Mouse (Mus musculus) small intestine, adult 2 months (tissue): ENCODE results near the gene Cyp3a13. TPM values are rescaled to one million over a fixed set of nuclear protein-coding genes. Genes with fewer than 3 reads are reported as not detected.

ENCODE experiments used
- polyA plus RNA-seq: library from polyadenylated mRNA; depleted of rRNA; stranded (reverse); fragments of >200 nt; gene quantifications from 2 replicates; pipeline ENCODE4 v1.2.3, GENCODE M21; 2012; rRNA removed

Gene Cyp3a13
- polyA plus RNA-seq, 1 experiment: 46.0 TPM

Other genes starting within 250 kb of the Cyp3a13 start
- gene Agfg2, start 236.9 kb downstream of the Cyp3a13 start, polyA plus RNA-seq: 6.1 and 11.6 TPM in 2 replicates
- 7.3 and 25.1 TPM in 2 replicates for gene Nyap1, start 180.0 kb downstream of the Cyp3a13 start, polyA plus RNA-seq
- gene Tsc22d4, start 175.9 kb downstream of the Cyp3a13 start, polyA plus RNA-seq: 72.9 and 209 TPM in 2 replicates
- 40.0 and 75.4 TPM in 2 replicates for gene Ppp1r35, start 142.8 kb downstream of the Cyp3a13 start, polyA plus RNA-seq
- 11.0 and 41.7 TPM in 2 replicates for gene Mepce, start 134.0 kb downstream of the Cyp3a13 start, polyA plus RNA-seq
- 0.25 and 0.39 TPM in 2 replicates for gene Zcwpw1, start 133.8 kb downstream of the Cyp3a13 start, polyA plus RNA-seq
- 4.3 and 5.0 TPM in 2 replicates for gene Pilra, start 85.3 kb downstream of the Cyp3a13 start, polyA plus RNA-seq
- gene Pilrb1, start 63.5 kb downstream of the Cyp3a13 start, polyA plus RNA-seq: 4.8 and 5.4 TPM in 2 replicates
- 3.7 and 5.2 TPM in 2 replicates for gene Pilrb2, start 49.8 kb downstream of the Cyp3a13 start, polyA plus RNA-seq
- 0.04 and 0.08 TPM in 2 replicates for gene Gjc3, start 41.5 kb upstream of the Cyp3a13 start, polyA plus RNA-seq
- gene Azgp1, start 59.9 kb upstream of the Cyp3a13 start, polyA plus RNA-seq: 0.15 TPM in 1 of 2 replicates, not detected in the other
- gene Smok3a, start 99.6 kb upstream of the Cyp3a13 start, polyA plus RNA-seq: not detected in 2 replicates
- not detected in 2 replicates for gene Smok3b, start 99.8 kb upstream of the Cyp3a13 start, polyA plus RNA-seq
- gene Smok3c, start 131.6 kb upstream of the Cyp3a13 start, polyA plus RNA-seq: not detected in 2 replicates
- 0.63 and 1.4 TPM in 2 replicates for gene Zkscan1, start 163.5 kb upstream of the Cyp3a13 start, polyA plus RNA-seq
- 2.5 and 3.2 TPM in 2 replicates for gene Zscan21, start 195.3 kb upstream of the Cyp3a13 start, polyA plus RNA-seq
- gene Zfp113, start 234.1 kb upstream of the Cyp3a13 start, polyA plus RNA-seq: 0.28 and 0.81 TPM in 2 replicates
- 32.7 and 61.2 TPM in 2 replicates for gene Cops6, start 239.5 kb upstream of the Cyp3a13 start, polyA plus RNA-seq